Mouse (Mus musculus) lung, postnatal 0 days (tissue): ENCODE data around the gene Pcsk6.

Source experiments
- CTCF ChIP-seq: IDR thresholded peaks from 2 replicates; pipeline ENCODE4 v1.5.1; 2016; ENCODE audit warnings: antibody characterized with exemption, mild to moderate bottlenecking
- EP300 ChIP-seq: IDR thresholded peaks from 2 replicates; pipeline ENCODE4 v1.6.1; 2016; ENCODE audit warnings: antibody characterized with exemption, mild to moderate bottlenecking, control low read depth

DNA sequence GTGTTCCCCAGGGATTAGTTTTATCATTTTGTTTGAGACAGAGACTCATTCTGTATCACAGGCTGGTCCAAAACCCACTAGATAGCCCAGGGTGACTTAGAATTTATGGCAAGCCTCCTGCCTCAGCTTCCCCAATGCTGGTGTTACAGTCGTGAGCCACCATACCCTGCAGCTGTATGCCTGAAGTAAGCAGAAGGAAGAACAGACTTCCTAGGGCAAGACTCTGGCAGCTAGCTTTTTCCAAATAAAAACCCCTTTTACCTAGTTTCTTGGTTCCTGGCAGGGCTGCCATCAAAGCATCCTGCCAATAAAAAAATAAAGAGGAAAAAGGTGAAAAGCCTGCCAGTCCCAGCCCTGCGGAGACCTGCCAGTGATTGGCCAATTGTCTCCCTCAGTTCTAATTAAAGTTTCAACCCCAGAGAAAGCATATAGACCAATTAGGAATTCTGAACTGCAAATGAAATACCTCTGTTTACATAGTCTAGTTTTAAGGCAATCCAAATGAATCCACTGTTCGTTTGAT, 51.6 kb downstream of the Pcsk6 start:
- no peak for TF ChIP-seq CTCF
- TF ChIP-seq EP300 = no peak
